Mouse (Mus musculus) urinary bladder, adult 2 months (tissue): ENCODE results near the gene Cpxm2. TPM values are rescaled to one million over a fixed set of nuclear protein-coding genes. Genes with fewer than 3 reads are reported as not detected.

Experiments
- DNase-seq: peaks from one replicate; pipeline ENCODE4 v3.0.0; 2022; ENCODE audit warnings: low spot score
- polyA plus RNA-seq: library from polyadenylated mRNA; depleted of rRNA; stranded (reverse); fragments of >200 nt; gene quantifications from 2 replicates; pipeline ENCODE4 v1.2.3, GENCODE M21; 2012

The Cpxm2 gene
- polyA plus RNA-seq, 1 experiment = 30.3 TPM

GRCm38 (mm10) chr7:132145227-132145800 lies 9.2 kb downstream of the Cpxm2 start:
- DNase-seq = no peak

GRCm38 (mm10) chr7:132128687-132129086 lies 25.9 kb downstream of the Cpxm2 start:
- DNase-seq = no peak

DNA sequence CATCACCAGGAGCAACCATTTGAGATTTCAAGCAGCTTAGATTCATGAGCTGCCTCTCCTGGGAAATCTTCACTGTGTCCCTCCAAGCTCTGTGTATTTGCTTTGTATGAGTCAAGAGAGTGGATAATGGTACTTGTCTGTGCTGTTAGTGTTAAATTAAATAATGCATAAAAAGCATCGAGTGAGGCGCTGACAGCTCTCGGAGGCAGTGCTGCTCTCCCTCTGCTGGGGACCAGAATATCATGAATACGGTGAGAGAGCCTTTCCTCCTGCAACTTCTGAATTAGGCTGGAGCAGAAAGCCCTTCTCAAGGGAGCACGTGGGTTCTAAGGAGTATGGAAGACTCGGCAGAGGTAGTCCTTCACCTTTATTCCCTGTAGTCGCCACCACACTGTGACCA lies 29.6 kb downstream of the Cpxm2 start:
- DNase-seq = no peak

- DNase-seq = no peak
Observed at GRCm38 (mm10) chr7:132123211-132123610, 31.3 kb downstream of the Cpxm2 start.

DNA sequence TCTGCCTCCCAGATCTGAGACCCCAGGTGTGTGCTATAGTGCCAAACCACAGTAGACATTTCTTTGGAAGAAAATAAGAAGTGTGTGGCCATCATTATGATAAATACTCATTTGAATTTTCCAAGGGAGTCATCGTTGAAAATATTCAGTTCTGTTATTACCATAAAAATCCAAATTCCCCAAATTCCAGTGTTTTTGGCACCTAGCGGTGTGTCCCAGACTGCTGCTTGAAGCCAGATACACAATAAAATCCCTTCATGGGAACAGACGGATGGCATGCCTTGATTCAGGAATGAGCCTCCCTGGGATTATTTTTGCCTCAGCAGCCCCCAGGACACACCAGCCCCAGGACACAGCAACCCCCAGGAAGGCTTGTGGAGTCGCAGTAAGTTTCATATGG lies 34.7 kb downstream of the Cpxm2 start:
- no peak for DNase-seq

- no peak for DNase-seq
Observed at GRCm38 (mm10) chr7:132111770-132112169, 42.8 kb downstream of the Cpxm2 start.

DNA sequence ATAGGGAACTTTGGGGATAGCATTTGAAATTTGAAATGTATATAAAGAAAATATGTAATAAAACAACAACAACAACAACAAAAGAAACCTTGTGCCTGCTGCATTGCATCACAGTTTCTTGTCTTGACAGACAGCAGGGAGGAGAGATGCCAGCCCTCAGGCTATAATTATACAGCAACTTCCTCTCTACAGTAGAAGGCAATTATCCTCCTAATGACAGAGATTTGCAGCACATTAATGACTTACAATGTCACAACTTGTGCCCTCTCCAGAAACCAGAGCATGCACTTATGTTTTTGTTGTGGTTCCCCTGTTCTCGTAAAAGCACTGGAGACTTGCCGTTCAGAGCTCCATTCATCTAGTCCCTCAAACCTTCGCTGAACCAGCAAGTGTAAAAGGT lies 44.2 kb downstream of the Cpxm2 start:
- no peak for DNase-seq

DNA sequence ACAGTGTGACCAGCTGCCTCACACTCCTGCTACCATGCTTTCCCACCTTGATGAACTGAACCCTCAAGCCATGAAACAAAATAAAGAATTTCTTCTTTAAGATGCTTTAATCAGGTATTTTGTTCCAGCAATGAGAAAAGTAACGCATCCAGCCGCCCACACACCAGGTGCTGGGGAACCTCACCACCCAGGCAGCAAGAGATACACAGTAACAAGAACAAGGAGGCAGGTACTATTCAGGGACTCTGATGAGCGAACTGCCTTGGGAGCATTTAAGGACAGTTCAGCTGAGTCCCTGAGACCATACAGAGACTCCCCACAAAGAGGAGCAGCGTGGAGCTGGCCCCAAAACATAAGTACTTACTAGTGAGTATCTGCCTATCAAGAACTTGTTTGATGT lies 47.6 kb downstream of the Cpxm2 start:
- DNase-seq = no peak

GRCm38 (mm10) chr7:132105326-132105725 lies 49.2 kb downstream of the Cpxm2 start:
- no peak for DNase-seq

DNA sequence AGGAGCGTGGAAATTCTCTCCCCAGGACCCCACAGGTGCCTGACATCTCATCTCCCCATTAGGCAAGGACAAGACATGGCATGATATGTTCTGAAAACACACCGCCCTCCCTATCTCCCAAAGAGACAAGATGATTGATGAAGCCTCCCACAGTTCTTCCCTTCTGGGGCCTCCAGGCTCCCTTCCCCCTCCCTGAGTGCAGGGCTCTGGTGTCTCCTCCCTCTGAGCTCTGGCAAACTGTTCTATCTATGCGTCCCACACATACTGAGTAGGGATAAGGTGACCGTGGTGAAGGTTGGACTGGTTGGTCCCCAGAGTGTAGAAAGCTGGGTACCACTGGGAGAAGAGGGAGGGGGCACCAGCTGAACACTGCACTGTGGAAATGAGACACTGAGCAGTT lies 56.1 kb downstream of the Cpxm2 start:
- DNase-seq = no peak

DNA sequence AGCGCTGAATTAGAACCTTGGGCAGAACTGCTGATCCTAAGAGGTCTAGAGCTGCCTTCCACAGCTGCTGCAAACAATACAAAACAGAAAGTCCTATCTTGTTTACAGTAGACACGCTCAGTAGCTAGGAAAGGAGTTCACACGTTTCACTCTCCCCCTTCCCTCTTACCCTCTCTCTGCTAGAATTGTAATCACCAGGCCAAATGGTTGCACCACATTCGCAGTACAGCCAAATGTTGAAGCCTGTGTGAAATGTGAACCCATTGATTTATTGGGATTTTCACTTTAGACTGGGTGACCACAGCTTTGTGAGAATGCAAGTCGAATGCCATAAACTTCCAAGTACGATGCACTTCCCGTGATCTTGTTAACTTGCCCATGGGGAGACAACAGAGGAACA lies 59.9 kb downstream of the Cpxm2 start:
- no peak for DNase-seq

DNA sequence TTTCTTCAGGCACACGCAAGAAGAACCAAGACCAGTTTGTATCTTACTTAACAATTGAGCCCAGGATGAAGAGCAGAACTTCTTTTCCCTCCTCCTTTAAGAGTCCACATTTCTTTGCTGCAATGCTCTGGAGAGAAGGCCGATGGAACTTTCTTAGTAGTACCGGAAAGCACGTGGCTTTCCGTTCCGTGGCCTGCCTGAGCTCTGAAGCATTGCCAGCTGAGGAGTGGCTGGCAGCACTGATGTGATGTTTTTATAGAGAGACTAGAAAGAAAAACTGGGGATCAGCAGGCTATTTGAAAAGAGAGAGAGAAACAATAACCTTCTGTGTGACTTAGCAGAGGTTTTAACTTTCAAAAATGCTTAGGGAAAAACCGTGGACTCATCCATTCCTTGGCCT lies 63.0 kb downstream of the Cpxm2 start:
- no peak for DNase-seq

- no peak for DNase-seq
Observed at GRCm38 (mm10) chr7:132088606-132089005, 65.9 kb downstream of the Cpxm2 start.

- DNase-seq = no peak
Observed at GRCm38 (mm10) chr7:132088181-132088580, 66.4 kb downstream of the Cpxm2 start.

DNA sequence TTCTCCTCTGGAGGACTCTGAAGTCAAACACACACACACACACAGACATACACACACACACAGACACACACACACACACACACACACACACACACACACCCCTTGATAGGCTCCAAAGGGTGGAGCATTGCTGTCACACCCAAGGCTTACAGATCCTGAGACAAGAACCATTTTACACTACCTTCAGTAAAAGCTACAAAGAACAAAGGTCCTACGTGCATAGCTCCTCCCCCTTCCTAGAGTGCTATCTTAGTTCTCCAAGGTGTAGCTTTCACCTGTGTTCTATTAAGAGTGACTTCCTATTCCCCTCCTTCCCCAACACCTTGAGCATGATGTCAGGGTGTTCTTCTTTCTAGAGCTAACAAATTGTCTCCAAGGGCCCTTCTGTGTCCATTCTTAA lies 78.7 kb downstream of the Cpxm2 start:
- DNase-seq = no peak

DNA sequence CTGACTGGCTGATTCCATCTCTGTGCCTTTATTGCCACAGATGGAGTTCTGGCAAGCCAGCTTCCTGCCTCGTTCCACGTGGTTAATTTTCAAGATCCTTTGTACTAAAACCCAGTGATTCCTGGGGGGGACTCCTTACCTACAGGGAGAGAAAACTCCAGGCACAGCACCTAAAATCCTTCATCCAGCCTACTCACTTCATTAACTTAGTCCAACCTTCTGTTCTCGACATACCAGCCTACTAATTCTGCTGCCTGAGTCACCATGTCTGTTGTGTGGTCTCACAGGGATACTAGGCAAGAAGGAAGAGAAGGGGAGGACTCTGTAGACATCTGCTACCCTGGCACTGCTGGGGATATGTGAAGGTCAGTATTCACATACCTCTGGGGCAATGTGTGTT lies 80.0 kb downstream of the Cpxm2 start:
- DNase-seq = no peak

DNA sequence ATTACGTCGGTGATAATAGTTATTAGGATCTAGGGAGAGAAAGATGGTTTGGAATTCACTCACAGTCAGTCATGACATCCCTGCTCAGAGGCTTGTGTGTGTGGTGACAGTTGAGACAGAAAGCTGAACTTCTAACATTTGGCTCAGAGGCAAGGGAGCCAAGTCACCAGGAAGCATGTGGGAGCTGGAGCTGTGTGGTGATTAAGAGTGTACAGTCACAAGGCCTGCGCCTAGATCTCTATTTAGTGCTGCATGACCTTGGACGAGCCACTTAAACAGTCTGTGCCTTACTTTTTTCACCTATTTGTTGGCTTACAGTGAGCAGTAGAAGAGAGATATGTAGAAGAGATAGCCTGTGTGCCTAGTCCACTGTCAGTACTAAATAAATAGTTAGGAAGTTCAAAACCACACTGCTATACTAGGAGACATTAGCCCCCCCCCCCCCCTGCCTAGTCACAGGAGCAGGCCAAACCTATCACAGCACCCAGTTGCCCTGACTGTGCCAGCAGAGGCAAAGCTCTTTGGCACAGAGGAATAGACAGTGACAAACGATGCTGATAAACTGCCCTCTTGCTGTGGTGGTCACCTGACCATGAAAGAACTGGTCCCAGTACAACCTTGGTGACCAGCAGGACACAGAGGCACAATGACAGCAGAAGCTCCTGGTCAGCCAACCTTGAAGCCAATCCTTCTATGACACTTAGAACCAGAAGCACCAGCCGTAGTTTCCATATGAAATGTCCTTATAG lies 83.5 kb downstream of the Cpxm2 start:
- DNase-seq = no peak

GRCm38 (mm10) chr7:132067951-132068350 lies 86.6 kb downstream of the Cpxm2 start:
- DNase-seq = no peak

- DNase-seq = no peak
Observed at GRCm38 (mm10) chr7:132067511-132067910, 87.0 kb downstream of the Cpxm2 start.

GRCm38 (mm10) chr7:132060116-132060515 lies 94.4 kb downstream of the Cpxm2 start:
- no peak for DNase-seq

DNA sequence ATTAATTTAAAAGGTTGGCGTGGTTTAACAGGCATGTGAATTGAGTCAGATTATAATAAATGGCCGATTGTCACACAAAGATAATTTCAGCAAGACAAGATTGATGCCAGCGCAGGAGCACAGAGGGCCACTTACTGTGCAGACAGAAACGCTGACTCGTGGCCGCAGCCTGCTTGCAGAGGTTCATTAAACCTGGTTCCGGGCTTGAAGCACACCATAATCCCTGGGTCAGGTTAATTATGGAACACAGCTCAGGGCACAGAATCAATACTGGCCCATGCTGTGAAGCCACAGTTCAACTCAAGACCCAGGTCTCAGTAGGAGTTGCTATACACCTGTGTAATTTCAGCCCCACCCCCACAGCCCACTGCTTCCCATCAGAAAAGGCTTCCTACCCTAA lies 98.0 kb downstream of the Cpxm2 start:
- DNase-seq = no peak

DNA sequence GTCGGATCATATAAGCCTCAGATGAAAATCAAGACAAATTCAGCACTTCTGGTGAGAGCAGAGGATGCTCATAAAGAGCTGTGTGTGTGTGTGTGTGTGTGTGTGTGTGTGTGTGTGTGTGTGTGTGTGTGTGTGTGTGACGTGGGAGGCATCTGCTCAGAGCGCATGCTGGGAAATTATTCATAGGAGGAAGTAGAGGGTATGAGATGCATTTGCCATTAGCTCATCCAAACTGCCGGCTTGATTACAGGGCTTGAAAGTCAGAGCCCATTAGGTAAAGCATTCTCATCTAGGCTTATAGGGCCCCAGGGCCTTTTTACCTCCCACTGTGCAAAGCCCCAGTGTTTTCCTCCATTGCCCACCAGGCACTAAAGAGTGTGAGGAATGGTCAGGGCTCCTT lies 107.9 kb downstream of the Cpxm2 start:
- no peak for DNase-seq

DNA sequence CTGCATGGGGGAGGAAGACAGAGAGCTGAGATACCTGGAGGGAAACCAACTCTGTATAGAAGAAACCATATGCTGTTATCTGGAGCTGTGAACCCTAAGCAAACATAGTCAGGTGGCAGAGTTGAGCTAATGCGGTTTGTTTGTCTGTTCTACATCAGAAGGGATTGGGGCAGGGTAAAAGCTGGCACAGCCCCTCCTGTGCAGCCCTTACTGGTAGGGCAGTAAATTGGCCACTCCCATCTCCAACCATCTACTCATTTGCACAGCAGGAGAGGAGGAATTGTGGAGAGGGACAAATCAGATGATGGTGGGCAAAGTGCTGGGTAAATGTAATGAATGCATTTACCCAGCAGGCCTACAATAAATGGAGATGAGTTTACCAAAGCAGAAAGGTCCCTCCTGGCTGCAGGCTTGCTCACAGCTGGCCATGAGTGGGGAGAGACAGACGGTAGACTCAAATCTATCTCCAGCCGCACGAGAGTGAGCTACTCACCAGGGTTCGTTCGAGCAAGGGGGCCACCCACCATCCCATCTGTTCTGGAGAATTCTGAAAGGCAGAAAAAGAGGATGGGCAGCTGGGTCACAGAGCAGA lies 122.5 kb downstream of the Cpxm2 start:
- DNase-seq = no peak
